Mouse (Mus musculus): ENCODE measurements at regions not wholly inside any gene's neighbourhood (a gene's known extent, or its start where the extent isn't known, plus 50 kb on each side); places are given as distances from the start of the nearest gene placed in this dataset.
"Not testable (repeated sequence)": the region's sequence is repeated elsewhere in the genome, so short reads cannot be mapped to it uniquely, and the experiment has no call there.

DNA sequence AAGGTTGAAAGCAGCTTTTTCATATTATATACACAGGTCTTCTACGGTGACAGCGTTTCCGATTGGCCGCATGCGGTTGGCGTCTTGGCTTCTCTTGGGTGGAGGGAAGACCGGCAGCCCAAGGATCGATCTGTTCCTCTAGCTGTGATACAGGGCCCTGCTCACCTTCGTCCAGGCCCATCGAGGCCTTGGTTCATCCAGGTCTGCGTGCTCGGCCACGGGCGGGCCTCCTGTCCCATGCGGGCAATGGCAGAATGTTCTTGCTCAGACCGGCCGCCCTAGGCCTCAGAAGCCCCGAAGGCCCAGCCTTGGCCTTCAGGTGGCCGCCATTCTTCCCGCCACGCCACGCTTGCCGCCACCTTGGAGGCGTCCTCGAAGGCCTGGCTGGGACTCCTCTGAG lies 194.4 kb upstream of the Ppp6c start:
- H3K36me3 ChIP-seq (ENCODE audit: control insufficient read depth, insufficient read depth, low read length, poor library complexity, severe bottlenecking) = no peaks in the 10 kb centered on the region
- no peak for DNase-seq (ENCODE audit: low read depth, low spot score)
- H3K27me3 ChIP-seq (ENCODE audit: control insufficient read depth, insufficient read depth, low read length, poor library complexity, severe bottlenecking) = no peaks in the 10 kb centered on the region

DNA sequence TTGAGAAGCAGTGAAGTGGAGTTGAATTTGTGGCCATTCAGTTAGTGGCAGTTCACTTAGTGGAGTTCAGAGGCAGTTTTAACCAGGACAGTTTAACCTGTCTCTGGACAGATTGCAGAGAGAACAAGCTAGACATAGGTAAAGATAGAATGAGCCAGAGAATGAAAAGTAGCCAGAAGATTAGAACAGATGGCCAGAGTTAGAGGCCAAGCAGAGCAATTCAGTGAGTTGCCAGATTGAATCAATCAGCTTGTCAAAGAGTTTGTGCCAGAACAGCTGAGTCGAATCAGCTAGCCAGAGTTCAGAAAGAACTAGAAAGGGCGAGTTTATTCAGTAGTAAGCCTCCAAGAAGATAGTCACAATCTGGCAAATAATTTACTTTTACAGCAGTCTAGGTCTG lies 174.1 kb upstream of the Ppp6c start:
- DNase-seq (ENCODE audit: low read depth, low spot score) = no peak
- no peaks in the 10 kb centered on the region for H3K27me3 ChIP-seq (ENCODE audit: control insufficient read depth, insufficient read depth, low read length, poor library complexity, severe bottlenecking)
- H3K36me3 ChIP-seq (ENCODE audit: control insufficient read depth, insufficient read depth, low read length, poor library complexity, severe bottlenecking) = no peaks in the 10 kb centered on the region

GRCm38 (mm10) chr2:39399523-39399922 lies 173.3 kb upstream of the Ppp6c start:
- DNase-seq (ENCODE audit: low read depth, low spot score) = no peak
- Histone ChIP-seq H3K27me3 (ENCODE audit: control insufficient read depth, insufficient read depth, low read length, poor library complexity, severe bottlenecking) (no peaks in the 10 kb centered on the region), H3K36me3 (ENCODE audit: control insufficient read depth, insufficient read depth, low read length, poor library complexity, severe bottlenecking) (no peaks in the 10 kb centered on the region)

- DNase-seq (ENCODE audit: low read depth, low spot score) = no peak
- Histone ChIP-seq H3K36me3 (ENCODE audit: control insufficient read depth, insufficient read depth, low read length, poor library complexity, severe bottlenecking) (no peaks in the 10 kb centered on the region), H3K27me3 (ENCODE audit: control insufficient read depth, insufficient read depth, low read length, poor library complexity, severe bottlenecking) (no peaks in the 10 kb centered on the region)
Observed at GRCm38 (mm10) chr2:39394643-39395042, 168.4 kb upstream of the Ppp6c start.

DNA sequence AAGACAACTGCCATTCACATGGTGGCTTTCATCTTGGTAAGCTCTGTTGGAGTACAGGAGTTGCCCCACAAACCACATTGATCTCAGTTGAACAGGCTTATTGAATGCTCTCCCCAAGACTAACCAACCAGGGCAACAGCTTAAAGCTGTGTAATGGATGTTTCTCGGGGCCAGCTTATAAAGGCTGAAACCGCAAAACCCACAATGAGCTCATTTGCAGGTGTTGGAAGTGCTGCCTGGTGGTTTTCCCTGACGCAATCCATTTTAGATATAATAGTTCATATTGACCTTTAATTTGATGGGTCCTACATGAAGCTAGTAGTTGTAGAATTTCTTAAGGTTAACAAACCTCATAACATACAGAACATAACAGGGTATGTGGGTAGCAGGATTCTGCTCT lies 151.0 kb upstream of the Ppp6c start:
- no peak for DNase-seq (ENCODE audit: low read depth, low spot score)
- H3K27me3 ChIP-seq (ENCODE audit: control insufficient read depth, insufficient read depth, low read length, poor library complexity, severe bottlenecking) = no peaks in the 10 kb centered on the region
- no peaks in the 10 kb centered on the region for H3K36me3 ChIP-seq (ENCODE audit: control insufficient read depth, insufficient read depth, low read length, poor library complexity, severe bottlenecking)

DNA sequence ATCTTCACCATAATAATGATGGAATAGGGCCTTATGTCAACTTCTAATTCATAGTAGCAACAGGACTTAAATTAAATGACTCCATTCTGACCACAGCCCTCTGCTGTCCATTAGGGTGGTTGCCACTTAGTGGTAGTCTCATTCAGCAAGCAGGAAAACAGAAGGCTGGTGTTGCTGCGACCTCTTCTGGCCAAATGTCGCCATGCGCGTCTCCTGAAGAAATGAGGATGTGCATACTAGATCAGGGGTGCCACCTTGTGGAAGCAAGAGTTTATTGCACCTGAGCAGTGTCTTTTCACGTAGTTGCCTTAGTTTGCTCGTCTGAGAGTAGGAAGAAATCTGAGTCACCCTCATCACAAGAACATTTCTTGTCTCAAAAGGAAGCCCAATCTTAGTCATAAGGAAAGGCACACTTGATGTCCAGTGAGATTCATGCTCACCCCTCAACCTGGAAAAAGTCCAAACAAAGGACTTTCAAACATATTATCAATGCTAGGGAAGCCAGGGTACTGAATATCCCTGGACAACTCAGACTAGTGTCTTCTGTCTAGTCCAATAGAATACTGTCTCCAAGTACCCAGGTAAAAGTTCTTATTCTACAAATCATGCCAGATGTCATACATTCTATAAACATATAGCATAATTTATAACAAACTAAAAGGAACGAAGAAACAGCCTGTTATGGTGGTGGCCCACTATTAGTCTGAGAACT lies 147.0 kb upstream of the Ppp6c start:
- H3K36me3 ChIP-seq (ENCODE audit: control insufficient read depth, insufficient read depth, low read length, poor library complexity, severe bottlenecking) = no peaks in the 10 kb centered on the region
- no peaks in the 10 kb centered on the region for H3K27me3 ChIP-seq (ENCODE audit: control insufficient read depth, insufficient read depth, low read length, poor library complexity, severe bottlenecking)
- peak; percentile 94 for DNase-seq (ENCODE audit: low read depth, low spot score)

DNA sequence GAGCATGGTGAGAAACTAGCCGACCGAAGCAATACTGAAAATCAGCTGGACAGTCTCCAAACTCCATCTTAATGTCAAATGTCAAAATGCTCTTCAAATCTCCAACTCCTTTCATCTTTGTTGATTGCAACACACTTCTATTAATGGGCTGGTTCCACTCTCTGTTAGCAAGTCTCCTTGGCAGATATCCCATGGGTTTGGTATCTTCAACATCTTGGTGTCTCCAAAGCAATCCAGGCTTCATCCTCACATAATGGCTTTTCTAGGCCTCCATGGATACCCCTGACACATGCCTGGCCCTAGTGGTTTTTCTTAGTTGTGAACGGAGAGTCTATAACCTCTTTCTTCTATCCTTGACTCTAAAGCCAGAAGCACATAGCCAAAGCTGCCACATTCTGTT lies 118.0 kb upstream of the Ppp6c start:
- no peak for DNase-seq (ENCODE audit: low read depth, low spot score)
- Histone ChIP-seq H3K36me3 (ENCODE audit: control insufficient read depth, insufficient read depth, low read length, poor library complexity, severe bottlenecking) (no peaks in the 10 kb centered on the region), H3K27me3 (ENCODE audit: control insufficient read depth, insufficient read depth, low read length, poor library complexity, severe bottlenecking) (no peaks in the 10 kb centered on the region)

DNA sequence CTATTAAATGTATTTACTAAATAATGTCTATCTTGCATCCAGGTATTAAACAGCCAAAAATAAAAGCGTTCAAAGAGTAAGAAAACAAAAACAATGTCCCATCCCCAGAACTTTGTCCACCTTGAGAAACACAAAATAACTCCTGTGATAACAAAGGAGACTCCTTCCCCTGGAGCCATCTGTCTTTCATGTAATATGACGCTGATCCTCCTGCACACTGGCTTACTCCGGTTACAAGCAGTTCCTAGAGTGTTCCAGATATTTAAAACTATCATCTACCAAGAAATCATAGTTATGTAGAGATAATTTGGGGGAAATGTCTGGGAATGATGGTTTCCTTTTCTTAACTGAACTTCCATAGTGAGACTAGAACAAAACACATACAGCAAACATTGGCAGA lies 114.2 kb upstream of the Ppp6c start:
- DNase-seq (ENCODE audit: low read depth, low spot score) = no peak
- Histone ChIP-seq H3K27me3 (ENCODE audit: control insufficient read depth, insufficient read depth, low read length, poor library complexity, severe bottlenecking) (no peaks in the 10 kb centered on the region), H3K36me3 (ENCODE audit: control insufficient read depth, insufficient read depth, low read length, poor library complexity, severe bottlenecking) (no peaks in the 10 kb centered on the region)

DNA sequence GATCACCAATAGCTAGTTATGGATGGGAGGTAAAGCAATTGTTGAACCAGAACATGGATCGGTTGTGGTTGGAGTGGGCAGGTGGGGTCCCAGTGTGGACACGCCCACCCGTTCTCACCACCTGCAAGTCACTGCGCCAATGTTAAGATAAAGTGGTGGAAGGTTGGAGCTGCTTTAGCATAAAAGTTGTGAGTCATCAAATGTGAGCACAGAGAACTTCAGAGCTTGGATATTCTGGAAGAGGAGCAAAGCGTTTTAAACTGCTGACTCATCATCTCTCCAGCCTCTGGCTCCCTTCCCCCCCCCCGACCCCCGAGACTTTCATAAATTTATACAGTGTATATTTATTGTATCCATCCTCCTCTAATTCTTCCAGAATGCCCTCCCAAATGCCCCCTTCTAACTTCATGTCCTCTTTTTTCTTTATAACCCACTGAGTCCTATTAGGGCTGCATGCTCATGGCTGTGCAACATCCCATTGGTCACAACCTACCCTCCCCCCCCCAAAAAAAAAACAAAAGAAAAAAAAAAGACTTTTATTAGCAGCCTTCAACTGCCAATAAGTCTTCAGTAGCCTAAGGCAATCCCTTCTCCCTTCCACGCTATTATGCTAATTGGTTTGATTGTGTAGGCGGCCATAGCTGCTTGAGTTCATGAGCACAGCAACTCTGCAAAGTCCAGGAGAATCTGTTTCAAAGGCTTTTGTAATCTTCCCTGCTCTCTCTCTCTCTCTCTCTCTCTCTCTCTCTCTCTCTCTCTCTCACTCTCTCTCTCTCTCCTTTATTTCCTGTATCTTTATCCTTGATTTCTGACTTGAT lies 112.8 kb upstream of the Ppp6c start:
- H3K36me3 ChIP-seq (ENCODE audit: control insufficient read depth, insufficient read depth, low read length, poor library complexity, severe bottlenecking) = no peaks in the 10 kb centered on the region
- H3K27me3 ChIP-seq (ENCODE audit: control insufficient read depth, insufficient read depth, low read length, poor library complexity, severe bottlenecking) = no peaks in the 10 kb centered on the region
- no peak for DNase-seq (ENCODE audit: low read depth, low spot score)

DNA sequence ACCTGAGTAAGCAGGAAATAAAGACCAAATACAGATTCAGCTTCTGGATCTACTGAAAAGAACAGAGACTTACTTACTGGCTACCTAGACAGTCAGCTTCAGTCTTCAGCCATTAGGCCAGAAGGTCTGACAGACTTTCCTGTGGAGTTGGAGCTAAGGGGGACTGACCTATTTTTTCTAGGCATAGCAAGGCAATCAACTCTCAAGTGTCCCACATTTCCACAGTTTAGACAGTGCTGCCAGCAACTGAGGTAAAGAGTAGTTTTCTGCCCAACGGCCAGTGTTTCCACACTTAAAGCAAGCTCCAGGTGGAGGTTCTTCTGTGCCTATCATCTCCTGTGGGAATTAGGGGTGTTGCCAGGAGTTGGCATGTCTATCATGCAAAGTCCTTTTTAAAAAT lies 111.3 kb upstream of the Ppp6c start:
- no peak for DNase-seq (ENCODE audit: low read depth, low spot score)
- Histone ChIP-seq H3K36me3 (ENCODE audit: control insufficient read depth, insufficient read depth, low read length, poor library complexity, severe bottlenecking) (no peaks in the 10 kb centered on the region), H3K27me3 (ENCODE audit: control insufficient read depth, insufficient read depth, low read length, poor library complexity, severe bottlenecking) (no peaks in the 10 kb centered on the region)

- Histone ChIP-seq H3K36me3 (ENCODE audit: control insufficient read depth, insufficient read depth, low read length, poor library complexity, severe bottlenecking) (no peaks in the 10 kb centered on the region), H3K27me3 (ENCODE audit: control insufficient read depth, insufficient read depth, low read length, poor library complexity, severe bottlenecking) (no peaks in the 10 kb centered on the region)
- peak; percentile 10 for DNase-seq (ENCODE audit: low read depth, low spot score)
Observed at GRCm38 (mm10) chr2:39325715-39326493, 99.7 kb upstream of the Ppp6c start.

GRCm38 (mm10) chr2:39325122-39325521 lies 98.9 kb upstream of the Ppp6c start:
- not testable (repeated sequence) for H3K36me3 ChIP-seq (ENCODE audit: control insufficient read depth, insufficient read depth, low read length, poor library complexity, severe bottlenecking); H3K27me3 ChIP-seq (ENCODE audit: control insufficient read depth, insufficient read depth, low read length, poor library complexity, severe bottlenecking); DNase-seq (ENCODE audit: low read depth, low spot score)

DNA sequence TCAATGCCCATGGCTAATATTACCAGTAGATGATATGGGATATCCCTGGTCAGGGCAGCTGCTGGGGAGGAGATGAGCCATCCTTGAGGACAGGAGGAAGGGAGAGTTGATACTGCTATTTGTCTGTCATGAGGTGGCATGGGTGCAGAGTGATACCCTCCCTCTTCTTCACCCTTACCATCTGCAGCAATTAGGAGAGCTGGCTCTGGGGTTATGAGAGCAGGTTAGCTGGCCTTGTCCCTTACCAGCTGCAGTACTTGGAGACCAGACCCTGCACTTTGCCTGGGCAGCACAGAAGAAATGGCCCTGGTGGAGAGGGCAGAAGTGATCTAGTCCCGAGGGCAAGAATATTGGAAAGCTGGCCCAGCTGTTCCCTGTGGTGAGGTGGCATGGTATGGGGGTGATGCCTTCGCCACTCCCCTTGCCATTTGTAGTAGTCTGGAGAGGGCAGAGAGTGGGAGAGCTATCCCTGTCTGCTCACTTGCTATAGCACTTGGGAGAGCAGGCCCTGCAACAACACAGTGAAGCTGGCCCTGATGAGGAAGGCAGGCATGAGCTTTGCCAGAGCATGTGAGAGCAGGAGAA lies 73.6 kb upstream of the Ppp6c start:
- Histone ChIP-seq H3K27me3 (ENCODE audit: control insufficient read depth, insufficient read depth, low read length, poor library complexity, severe bottlenecking) (no peaks in the 10 kb centered on the region), H3K36me3 (ENCODE audit: control insufficient read depth, insufficient read depth, low read length, poor library complexity, severe bottlenecking) (no peaks in the 10 kb centered on the region)
- no peak for DNase-seq (ENCODE audit: low read depth, low spot score)

DNA sequence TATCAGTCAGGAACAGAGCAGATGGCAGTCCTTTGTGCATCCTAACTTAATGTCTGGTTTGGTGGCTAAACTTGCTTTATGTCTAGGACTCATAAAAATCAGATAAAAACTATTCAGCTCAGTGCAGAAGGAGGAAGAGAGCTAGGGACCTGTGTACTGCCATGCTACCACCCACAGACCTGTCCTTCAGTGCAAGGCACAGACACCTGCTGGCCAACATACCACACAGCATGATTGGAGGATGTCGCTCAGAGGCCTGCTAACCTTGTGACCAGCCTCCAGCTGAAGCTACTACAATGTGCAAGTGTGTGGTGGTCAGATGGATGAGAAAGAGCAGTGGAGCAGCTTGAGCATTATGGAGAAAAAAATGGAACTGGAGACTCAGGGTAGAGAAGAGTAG lies 73.0 kb upstream of the Ppp6c start:
- Histone ChIP-seq H3K27me3 (ENCODE audit: control insufficient read depth, insufficient read depth, low read length, poor library complexity, severe bottlenecking) (no peaks in the 10 kb centered on the region), H3K36me3 (ENCODE audit: control insufficient read depth, insufficient read depth, low read length, poor library complexity, severe bottlenecking) (no peaks in the 10 kb centered on the region)
- no peak for DNase-seq (ENCODE audit: low read depth, low spot score)

GRCm38 (mm10) chr2:39295435-39295834 lies 69.2 kb upstream of the Ppp6c start:
- H3K36me3 ChIP-seq (ENCODE audit: control insufficient read depth, insufficient read depth, low read length, poor library complexity, severe bottlenecking) = no peaks in the 10 kb centered on the region
- no peak for DNase-seq (ENCODE audit: low read depth, low spot score)
- H3K27me3 ChIP-seq (ENCODE audit: control insufficient read depth, insufficient read depth, low read length, poor library complexity, severe bottlenecking) = no peaks in the 10 kb centered on the region

All from splenic B cell, adult 2 months (primary cell).